Mouse (Mus musculus): Measurements from ENCODE around the gene Celsr1.
A peak's percentile ranks its signal among the peaks of the same experiment; 100 is the strongest.
"Not testable (repeated sequence)": the region's sequence is repeated elsewhere in the genome, so short reads cannot be mapped to it uniquely, and the experiment has no call there.

The Celsr1 gene

GRCm38 (mm10) chr15:86064191-86064849, 30.7 kb upstream of the Celsr1 start:
- no peak for DNase-seq (ENCODE audit: low spot score)

DNA sequence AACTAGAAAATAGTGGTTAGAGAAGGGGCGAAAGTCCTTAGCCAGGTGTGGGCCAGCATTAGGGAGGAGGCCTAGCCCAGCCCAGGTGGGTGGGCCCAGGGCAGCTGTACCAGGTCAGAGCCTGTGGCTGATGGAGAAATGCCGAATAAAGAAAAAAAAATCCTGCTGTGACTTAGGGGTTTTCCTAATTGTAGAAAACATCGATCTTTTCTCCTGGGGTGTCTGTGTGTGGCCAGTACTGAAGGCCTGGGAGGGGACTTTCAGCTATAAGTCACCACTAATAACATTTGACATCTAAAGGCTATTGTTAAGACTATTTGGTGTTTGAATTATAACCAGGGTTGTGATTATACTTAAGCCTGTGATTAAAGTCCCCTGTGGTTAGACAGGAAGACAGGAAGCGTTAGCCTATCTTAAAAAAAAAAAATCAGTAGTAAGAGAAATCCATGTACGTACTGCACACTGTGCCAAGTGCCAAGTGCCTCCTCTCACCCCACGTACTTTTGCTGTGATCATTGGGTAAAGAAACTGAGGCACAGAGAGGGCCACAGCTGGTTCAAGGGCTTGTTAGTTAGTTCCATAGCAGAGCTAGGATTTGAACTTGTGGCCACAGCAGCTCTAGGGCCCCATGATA, 28.4 kb upstream of the Celsr1 start:
- DNase-seq (ENCODE audit: low spot score) = no peak

- DNase-seq (ENCODE audit: low spot score) = no peak
These were observed 27.6 kb upstream of the Celsr1 start for GRCm38 (mm10) chr15:86061221-86061620.

- DNase-seq (ENCODE audit: low spot score) = no peak
These were observed 27.0 kb upstream of the Celsr1 start for GRCm38 (mm10) chr15:86060581-86060980.

- DNase-seq (ENCODE audit: low spot score) = no peak
These were observed 26.3 kb upstream of the Celsr1 start for GRCm38 (mm10) chr15:86059835-86060380.

GRCm38 (mm10) chr15:86058931-86059834, 25.6 kb upstream of the Celsr1 start:
- peak; percentile 31 for DNase-seq (ENCODE audit: low spot score)

- DNase-seq (ENCODE audit: low spot score) = peak; percentile 81
These were observed 24.9 kb upstream of the Celsr1 start for GRCm38 (mm10) chr15:86058394-86058915.

GRCm38 (mm10) chr15:86057908-86058307, 24.3 kb upstream of the Celsr1 start:
- no peak for DNase-seq (ENCODE audit: low spot score)

GRCm38 (mm10) chr15:86057413-86057812, 23.8 kb upstream of the Celsr1 start, which contains the start of gene Gramd4:
TSS of gene Gramd4 (plus strand) at chr15:86057695.
- DNase-seq (ENCODE audit: low spot score) = peak; percentile 73

GRCm38 (mm10) chr15:86056221-86056760, 22.7 kb upstream of the Celsr1 start:
- no peak for DNase-seq (ENCODE audit: low spot score)

- DNase-seq (ENCODE audit: low spot score) = not testable (repeated sequence)
These were observed 21.3 kb upstream of the Celsr1 start for GRCm38 (mm10) chr15:86054861-86055260.

DNA sequence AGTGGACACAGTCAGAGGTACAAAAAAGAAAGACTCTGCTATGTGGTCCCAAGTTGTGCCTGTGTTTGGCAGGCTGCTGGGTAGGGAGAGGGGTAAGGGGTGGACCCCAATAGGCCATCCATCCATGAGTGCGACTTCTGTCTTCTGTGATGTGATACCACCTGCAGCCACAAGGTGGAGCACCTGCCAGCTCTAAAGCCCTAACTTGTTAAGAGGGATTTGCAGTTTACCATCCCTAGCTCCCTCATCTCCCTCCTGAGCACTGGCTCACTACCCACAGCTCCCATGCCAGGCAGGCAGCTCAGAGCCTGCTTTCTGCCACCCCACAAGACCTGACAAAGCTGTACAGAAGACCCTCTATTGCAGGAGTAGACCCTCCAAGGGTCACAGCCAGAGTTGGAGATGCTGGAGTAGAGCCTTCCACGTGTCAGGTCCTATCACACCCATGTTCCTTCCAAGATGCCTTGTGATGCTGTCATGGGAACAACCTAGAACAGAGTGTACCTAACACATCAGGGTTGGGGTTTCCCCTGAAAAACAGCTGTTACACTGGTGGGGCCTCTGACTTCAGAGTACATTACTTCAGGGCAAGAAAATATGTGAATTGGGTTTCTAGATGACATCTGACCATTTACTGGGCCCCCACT, 20.4 kb upstream of the Celsr1 start:
- DNase-seq (ENCODE audit: low spot score) = peak; percentile 79

- no peak for DNase-seq (ENCODE audit: low spot score)
These were observed 18.4 kb upstream of the Celsr1 start for GRCm38 (mm10) chr15:86051878-86052478.

- DNase-seq (ENCODE audit: low spot score) = no peak
These were observed 17.6 kb upstream of the Celsr1 start for GRCm38 (mm10) chr15:86051152-86051551.

GRCm38 (mm10) chr15:86050170-86050743, 16.7 kb upstream of the Celsr1 start:
- DNase-seq (ENCODE audit: low spot score) = peak; percentile 48

- no peak for DNase-seq (ENCODE audit: low spot score)
These were observed 15.9 kb upstream of the Celsr1 start for GRCm38 (mm10) chr15:86049510-86049909.

GRCm38 (mm10) chr15:86042364-86042763, 8.8 kb upstream of the Celsr1 start:
- DNase-seq (ENCODE audit: low spot score) = no peak

DNA sequence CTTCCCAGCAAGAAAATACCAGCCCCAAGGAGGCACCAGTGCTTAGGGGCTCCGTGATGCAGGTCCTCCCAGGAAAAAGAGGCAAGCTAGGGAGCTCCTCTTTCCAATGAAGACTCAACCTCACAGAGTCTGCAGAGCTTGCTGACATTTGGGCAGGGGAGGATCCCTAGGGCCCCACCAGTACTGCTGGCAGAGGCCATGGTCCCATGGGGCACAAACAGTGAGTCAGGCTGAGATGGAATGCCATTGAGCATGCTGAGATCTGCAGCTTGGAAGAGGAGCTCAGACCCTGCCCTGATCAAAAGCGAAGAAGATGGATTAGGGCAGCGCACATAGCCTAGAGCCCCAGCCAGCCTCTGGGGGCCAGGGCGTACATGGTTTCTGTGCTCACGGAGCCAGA, 7.8 kb upstream of the Celsr1 start:
- DNase-seq (ENCODE audit: low spot score) = peak; percentile 23

DNA sequence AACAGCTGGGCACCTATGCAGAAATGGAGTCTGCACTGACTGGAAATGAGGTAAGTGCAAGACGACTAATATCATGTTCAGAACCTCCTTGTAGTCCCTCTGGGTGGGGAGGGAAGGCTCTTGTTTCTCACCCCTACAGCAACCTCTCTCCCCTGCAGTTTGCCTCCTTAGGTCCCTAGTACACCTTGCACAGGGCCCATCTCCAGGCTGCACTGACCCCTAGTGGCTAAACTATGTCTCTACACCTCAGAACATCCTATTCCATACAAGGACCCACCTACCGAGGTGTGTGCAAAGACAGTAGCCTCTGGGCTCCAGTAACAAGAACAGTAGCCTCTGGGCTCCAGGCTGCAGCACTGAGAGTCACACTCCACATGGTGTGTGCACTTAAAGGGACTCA, 5.2 kb upstream of the Celsr1 start:
- DNase-seq (ENCODE audit: low spot score) = peak; percentile 71

DNA sequence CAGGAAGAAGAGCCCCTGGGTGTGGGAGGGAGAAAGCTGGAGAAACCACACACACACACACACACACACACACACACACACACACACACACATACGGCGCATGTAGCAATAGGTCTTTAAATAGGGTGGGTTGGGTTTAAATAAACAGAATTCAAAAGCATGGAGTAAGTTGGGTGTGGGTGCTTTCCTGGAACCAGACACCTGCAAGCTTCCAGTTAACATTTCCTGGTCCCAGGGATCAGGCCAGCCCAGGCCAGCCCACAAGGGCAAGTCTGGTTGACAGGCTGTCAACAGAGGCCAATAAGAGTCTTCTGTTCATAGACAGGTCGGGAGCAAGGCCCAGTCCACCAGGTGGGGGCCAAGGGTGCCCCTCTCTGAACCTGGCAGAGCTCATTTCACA, 2.3 kb upstream of the Celsr1 start:
- no peak for DNase-seq (ENCODE audit: low spot score)

All from adipocyte (in vitro differentiated cells).